Mouse (Mus musculus) liver, embryonic 16.5 days (tissue): ENCODE results near the gene Rundc3b. TPM values are rescaled to one million over a fixed set of nuclear protein-coding genes. Genes with fewer than 3 reads are reported as not detected.

Experiments
- ATAC-seq: fragments of 200-750 bp; cut with Nextera tagmentation; 2 replicates; pipeline ENCODE4 v1.8.0; 2017; ENCODE audit warnings: low read depth, mild to moderate bottlenecking, moderate number of reproducible peaks, moderate library complexity
- H3K27ac ChIP-seq: fragments of 300-500 bp; sonication (generic); 2 replicates; pipeline ENCODE4 v1.5.1; 2014; ENCODE audit warnings: mild to moderate bottlenecking, low read length
- H3K27me3 ChIP-seq: fragments of 300-500 bp; sonication (generic); 2 replicates; pipeline ENCODE4 v1.6.1; 2014; ENCODE audit warnings: low read depth, low read length, mixed read lengths; ENCODE audit not compliant: control insufficient read depth, insufficient read depth
- H3K36me3 ChIP-seq: fragments of 300-500 bp; sonication (generic); 2 replicates; pipeline ENCODE4 v1.6.1; 2014; ENCODE audit warnings: mild to moderate bottlenecking; ENCODE audit not compliant: control insufficient read depth, insufficient read depth
- H3K4me1 ChIP-seq: fragments of 300-500 bp; sonication (generic); 2 replicates; pipeline ENCODE4 v1.6.1; 2014; ENCODE audit warnings: low read depth, low read length, mixed read lengths; ENCODE audit not compliant: control insufficient read depth
- H3K4me2 ChIP-seq: fragments of 300-500 bp; sonication (generic); 2 replicates; pipeline ENCODE4 v1.6.1; 2014; ENCODE audit warnings: low read depth, low read length, mixed read lengths
- H3K4me3 ChIP-seq: fragments of 300-500 bp; sonication (generic); 2 replicates; pipeline ENCODE4 v1.5.1; 2014; ENCODE audit warnings: low read depth, mild to moderate bottlenecking, low read length
- H3K9ac ChIP-seq: fragments of 300-500 bp; sonication (generic); 2 replicates; pipeline ENCODE4 v1.6.1; 2014; ENCODE audit warnings: low read depth, low read length
- H3K9me3 ChIP-seq: fragments of 300-500 bp; sonication (generic); replicated peaks from 2 replicates; pipeline ENCODE4 v1.6.1; 2016; ENCODE audit warnings: low read length; ENCODE audit not compliant: control insufficient read depth
- WGBS: fragments of 180-500 bp; shearing (Covaris S2); extraction: QIAGEN DNeasy Blood & Tissue Kit; methylation state at CpG from one replicate; pipeline ENCODE4 v1.1.7; 2014; ENCODE audit not compliant: insufficient replicate concordance; 5-methylcytosine and 5-hydroxymethylcytosine counted together
- polyA plus RNA-seq: library from polyadenylated mRNA; unstranded; fragments of >200 nt; fragmentation: Nextera tagmentation; extraction: Ambion mirVana; gene quantifications from 2 replicates; pipeline ENCODE4 v1.2.1, GENCODE M21; 2015

The Rundc3b gene
- polyA plus RNA-seq: 0.04 and 0.12 TPM in 2 replicates

DNA sequence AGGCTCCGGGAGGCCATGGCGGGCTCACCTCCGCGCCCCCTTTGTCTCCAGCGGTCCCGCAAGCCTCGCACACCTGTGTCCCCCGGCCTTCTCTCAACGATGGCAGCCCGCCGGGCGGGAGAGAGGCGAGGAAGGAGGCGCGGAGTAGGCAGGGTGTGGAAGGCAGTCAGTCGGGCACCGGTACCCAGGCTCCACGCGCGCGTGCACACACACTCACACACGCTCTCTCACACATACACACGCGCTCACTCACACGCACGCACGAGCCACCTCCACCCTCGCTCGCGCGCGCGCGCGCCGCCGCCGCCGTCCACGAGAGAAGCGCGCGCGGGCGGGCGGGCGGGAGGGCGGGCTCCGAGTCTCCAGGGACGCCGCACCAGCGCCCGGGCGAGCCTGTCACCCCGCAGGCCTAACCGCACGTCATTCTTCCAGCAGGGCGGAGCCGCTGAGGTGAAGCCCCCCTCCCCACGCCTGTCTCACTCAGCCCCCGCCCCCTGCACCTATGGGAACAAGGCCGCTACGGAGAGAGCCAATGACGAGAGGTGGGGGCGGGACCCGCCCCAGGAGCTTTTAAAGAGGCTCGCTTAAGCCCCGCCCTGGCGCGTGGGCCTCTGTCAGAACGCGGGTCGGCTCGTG, at the start of gene Rundc3b:
TSS of gene Rundc3b (minus strand) at position 357 of the 636 bp plus-strand sequence.
- H3K27me3 ChIP-seq: peaks cover 17% of the 10 kb centered on the region
- H3K36me3 ChIP-seq: no peaks in the 10 kb centered on the region
- H3K27ac ChIP-seq: no peak within 1 kb of the TSS
- no peaks in the 10 kb centered on the region for H3K9me3 ChIP-seq
- H3K4me2 ChIP-seq: peak within 1 kb of the TSS; percentile 90
- peak within 1 kb of the TSS; percentile 50; the same call in 1 of the 2 replicates for H3K9ac ChIP-seq
- under 1% methylated on average over 47 of the region's 74 CpGs for WGBS
- ATAC-seq: peak; percentile 94
- peak within 1 kb of the TSS; percentile 65 for H3K4me3 ChIP-seq
- H3K4me1 ChIP-seq: no peaks in the 10 kb centered on the region; the same call in 1 of the 2 replicates

DNA sequence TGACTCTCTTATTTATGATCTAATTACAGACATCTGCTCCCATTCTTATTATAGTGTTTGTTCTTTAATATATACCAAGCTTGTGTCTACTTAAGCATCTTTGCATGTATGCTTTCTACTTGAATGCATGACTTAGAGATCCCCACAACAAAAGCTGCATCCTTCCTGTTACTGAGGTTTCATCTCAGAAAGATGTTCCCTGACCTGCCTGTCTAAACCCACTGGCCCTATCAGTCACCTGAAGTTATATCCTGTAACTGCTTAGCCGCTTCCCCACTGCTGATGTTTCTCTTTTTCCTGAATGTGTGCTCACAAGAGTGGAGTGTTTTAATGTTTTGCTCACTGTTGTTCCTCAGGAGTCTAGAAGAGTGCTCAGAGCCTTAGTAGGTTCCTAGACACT, 46.9 kb upstream of the Rundc3b start:
- H3K9ac ChIP-seq: no peak overlapping the region
- no peaks in the 10 kb centered on the region for H3K4me1 ChIP-seq
- WGBS: 53% methylated on average over 1 of the region's 1 CpGs
- no peak overlapping the region for H3K4me3 ChIP-seq
- no peak overlapping the region for H3K27ac ChIP-seq
- H3K27me3 ChIP-seq: no peaks in the 10 kb centered on the region
- H3K36me3 ChIP-seq: no peaks in the 10 kb centered on the region
- H3K4me2 ChIP-seq: no peak overlapping the region
- H3K9me3 ChIP-seq: no peaks in the 10 kb centered on the region
- no peak for ATAC-seq

DNA sequence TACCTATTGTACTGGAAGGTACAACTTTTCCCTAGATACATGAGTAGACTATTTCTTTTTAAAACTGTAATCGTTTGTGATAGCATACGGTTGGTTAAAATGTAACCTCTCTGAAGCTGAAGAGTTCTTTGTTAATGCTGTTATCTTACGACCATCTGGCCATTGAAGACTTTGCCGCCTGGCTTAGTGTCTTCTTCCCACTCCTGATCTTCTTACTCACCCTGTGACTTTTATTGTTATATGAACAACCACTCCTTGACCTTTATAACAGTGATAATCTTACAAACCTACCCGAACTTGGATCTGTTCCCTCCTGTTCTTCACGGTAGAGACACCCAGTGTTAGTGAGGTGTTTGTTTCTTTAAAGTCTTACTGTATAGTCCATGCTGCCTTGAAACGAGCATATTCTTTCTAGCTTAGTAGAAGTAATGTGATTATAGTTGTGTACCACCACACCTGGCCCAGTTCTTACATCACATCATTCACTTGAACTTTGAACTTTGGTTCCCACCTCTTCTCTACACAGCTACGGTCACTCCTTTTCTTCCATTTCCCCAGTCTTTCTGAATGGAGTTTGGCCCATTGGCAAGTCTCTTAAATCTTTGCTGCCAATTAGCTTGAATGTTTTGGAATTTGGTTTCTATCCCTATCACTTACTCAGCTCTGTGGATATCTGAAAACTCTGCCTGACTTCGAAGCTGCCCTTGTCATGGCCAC, 45.2 kb upstream of the Rundc3b start:
- no peak overlapping the region for H3K27ac ChIP-seq
- no peak for ATAC-seq

DNA sequence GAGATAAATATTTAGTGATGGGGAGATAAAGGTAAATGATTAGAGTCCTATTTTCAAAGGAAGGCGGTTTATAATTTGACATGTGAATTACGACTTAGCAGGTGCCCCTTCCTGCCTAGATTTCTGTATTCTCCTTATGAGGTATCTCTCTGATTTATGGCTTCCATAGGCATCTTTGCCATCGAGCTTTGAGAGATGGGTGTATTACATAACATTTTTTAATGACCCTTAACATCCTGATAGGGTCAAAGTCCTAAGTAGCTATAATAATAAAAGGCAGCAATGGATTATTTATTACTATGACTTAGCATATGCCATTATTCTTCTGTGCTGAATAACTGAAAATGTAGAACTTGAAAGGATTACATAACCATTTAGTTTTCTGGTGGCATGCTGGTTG, 41.9 kb upstream of the Rundc3b start:
- no peak overlapping the region for H3K4me2 ChIP-seq
- H3K4me1 ChIP-seq: no peaks in the 10 kb centered on the region
- no peak overlapping the region for H3K9ac ChIP-seq
- 23% methylated on average over 3 of the region's 3 CpGs for WGBS
- H3K4me3 ChIP-seq: no peak overlapping the region
- ATAC-seq: no peak
- no peaks in the 10 kb centered on the region; the same call in 1 of the 2 replicates for H3K27me3 ChIP-seq
- H3K9me3 ChIP-seq: no peaks in the 10 kb centered on the region
- H3K27ac ChIP-seq: no peak overlapping the region
- H3K36me3 ChIP-seq: no peaks in the 10 kb centered on the region

More for the DNA sequence above, 45.2 kb upstream of the Rundc3b start:
- no peaks in the 10 kb centered on the region for H3K4me1 ChIP-seq
- H3K27me3 ChIP-seq: no peaks in the 10 kb centered on the region
- H3K4me3 ChIP-seq: no peak overlapping the region
- WGBS: 52% methylated on average over 9 of the region's 9 CpGs
- H3K36me3 ChIP-seq: no peaks in the 10 kb centered on the region
- H3K4me2 ChIP-seq: no peak overlapping the region
- no peak overlapping the region for H3K9ac ChIP-seq
- no peaks in the 10 kb centered on the region for H3K9me3 ChIP-seq

DNA sequence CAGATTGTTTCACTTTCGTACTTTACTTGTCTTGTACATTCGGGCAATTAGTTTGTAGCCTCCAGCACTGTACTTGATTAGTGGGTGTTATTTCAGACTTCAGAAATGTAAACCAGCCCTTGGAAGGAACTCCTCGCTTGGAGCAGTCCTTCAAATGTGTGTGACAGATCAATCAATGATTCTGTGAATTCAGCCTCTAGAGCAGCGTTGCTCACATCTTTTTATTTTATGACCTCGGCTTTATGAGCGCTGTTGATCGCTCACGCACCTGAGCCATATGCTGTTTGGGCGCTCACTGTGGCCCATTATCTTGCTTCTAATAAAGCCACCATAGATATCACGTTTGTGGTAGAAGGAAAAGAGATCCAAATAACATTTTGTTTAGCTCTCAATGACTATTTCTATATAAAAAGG, 38.0 kb upstream of the Rundc3b start:
- peak overlapping the region; percentile 58; the same call in 1 of the 2 replicates for H3K4me2 ChIP-seq
- no peaks in the 10 kb centered on the region for H3K36me3 ChIP-seq
- no peaks in the 10 kb centered on the region; the same call in 1 of the 2 replicates for H3K27me3 ChIP-seq
- H3K27ac ChIP-seq: no peak overlapping the region
- H3K9me3 ChIP-seq: no peaks in the 10 kb centered on the region
- ATAC-seq: no peak
- H3K4me1 ChIP-seq: no peaks in the 10 kb centered on the region
- H3K4me3 ChIP-seq: peak overlapping the region; percentile 55; the same call in 1 of the 2 replicates
- no peak overlapping the region for H3K9ac ChIP-seq
- 58% methylated on average over 10 of the region's 10 CpGs for WGBS

DNA sequence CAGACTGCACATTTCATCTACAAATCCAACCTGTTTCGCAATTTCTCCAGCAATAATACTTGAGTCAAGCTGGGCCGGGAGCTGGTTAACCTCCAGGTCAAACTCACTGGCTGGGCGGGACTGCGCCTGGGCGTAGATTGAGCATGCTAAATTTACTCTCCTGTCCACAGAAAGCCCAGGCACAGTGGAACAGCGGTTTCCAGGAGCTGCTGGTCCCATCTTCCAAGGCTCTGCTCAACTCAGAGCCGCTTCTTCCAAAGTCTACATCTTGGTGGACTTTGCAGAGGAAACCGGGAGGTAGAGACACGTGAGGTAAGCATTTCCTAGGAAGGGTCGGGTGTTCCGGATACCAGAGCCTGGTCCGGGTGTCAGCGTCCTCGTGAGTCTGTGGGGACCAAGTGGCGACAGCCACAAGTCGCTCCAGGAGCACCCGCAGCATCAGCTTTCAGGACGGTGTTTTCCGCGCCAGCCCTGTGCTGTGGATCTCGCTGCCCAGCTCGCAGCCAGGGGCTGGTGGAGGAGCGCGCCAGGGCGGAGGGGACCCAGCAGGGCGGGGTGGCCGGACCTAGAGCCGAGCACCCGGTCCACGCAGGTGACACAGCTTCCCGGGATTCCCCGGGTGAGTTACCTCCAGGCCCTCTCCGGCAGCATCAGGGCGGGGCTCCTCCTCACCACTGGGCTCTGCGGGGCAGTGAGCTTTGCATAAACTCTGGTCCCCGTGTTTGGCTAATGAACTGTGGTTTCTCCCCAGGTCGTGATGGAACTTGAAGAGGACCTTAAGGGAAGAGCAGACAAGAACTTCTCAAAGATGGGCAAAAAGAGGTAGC, 37.4 kb upstream of the Rundc3b start, which contains the start of gene Abcb1a:
TSS of gene Abcb1a (plus strand) at position 167 of the 827 bp plus-strand sequence.
- Histone ChIP-seq H3K4me1 (no peaks in the 10 kb centered on the region), H3K27ac (no peak within 1 kb of the TSS), H3K4me3 (peak within 1 kb of the TSS; percentile 55), H3K27me3 (no peaks in the 10 kb centered on the region; the same call in 1 of the 2 replicates), H3K9ac (no peak within 1 kb of the TSS), H3K36me3 (no peaks in the 10 kb centered on the region), H3K4me2 (peak within 1 kb of the TSS; percentile 58), H3K9me3 (no peaks in the 10 kb centered on the region)
- 6% methylated on average over 37 of the region's 37 CpGs for WGBS
- ATAC-seq: peak; percentile 91

DNA sequence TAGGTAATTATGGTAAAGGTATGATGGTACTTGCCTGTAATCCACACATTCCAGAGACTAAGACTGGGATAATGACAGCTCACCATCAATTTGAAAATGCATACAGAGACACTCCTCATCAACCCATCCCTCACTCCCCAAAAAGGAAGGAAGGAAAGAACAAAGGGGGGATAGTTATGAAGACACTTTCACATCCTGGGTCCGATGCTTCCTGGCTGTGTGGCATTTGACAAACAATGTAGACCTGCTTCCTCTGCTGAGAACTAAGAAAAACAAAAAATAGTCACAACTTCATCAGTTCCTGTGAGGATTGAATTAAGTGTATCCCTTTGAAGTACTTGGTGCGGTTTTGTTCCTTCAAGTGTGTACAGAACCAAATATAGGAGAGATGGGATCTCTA, 29.3 kb upstream of the Rundc3b start:
- H3K9me3 ChIP-seq: no peaks in the 10 kb centered on the region
- WGBS: 52% methylated on average over 2 of the region's 2 CpGs
- H3K27me3 ChIP-seq: no peaks in the 10 kb centered on the region
- H3K9ac ChIP-seq: no peak overlapping the region
- ATAC-seq: no peak
- H3K4me2 ChIP-seq: no peak overlapping the region
- no peak overlapping the region for H3K4me3 ChIP-seq
- no peaks in the 10 kb centered on the region for H3K36me3 ChIP-seq
- H3K4me1 ChIP-seq: no peaks in the 10 kb centered on the region
- no peak overlapping the region for H3K27ac ChIP-seq

DNA sequence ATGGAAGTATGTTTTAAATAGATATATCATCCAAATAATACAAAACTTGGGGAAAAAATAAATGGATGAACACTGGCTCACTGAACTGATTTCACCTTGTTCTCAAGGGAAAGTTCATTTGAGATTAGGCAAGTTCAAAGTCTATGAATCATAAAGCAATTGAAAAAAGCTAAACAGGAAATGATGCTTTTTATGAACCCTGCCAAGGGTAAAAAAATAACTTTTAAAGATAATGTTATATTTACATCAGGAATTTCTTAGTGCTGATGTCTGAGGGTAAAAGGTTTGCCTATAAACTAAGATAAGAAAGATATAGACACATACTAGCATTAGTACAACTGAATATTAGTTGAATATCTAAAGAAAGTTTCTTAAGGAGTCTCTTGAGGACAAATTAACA, 26.0 kb upstream of the Rundc3b start:
- Histone ChIP-seq H3K4me1 (no peaks in the 10 kb centered on the region), H3K4me2 (no peak overlapping the region), H3K27ac (no peak overlapping the region), H3K27me3 (no peaks in the 10 kb centered on the region), H3K36me3 (no peaks in the 10 kb centered on the region), H3K9ac (no peak overlapping the region), H3K4me3 (no peak overlapping the region), H3K9me3 (no peaks in the 10 kb centered on the region)
- no peak for ATAC-seq
